Mouse (Mus musculus): ENCODE data around the gene Cep128. TPM values are rescaled to one million over a fixed set of nuclear protein-coding genes. Genes with fewer than 3 reads are reported as not detected.
"Not testable (repeated sequence)": the region's sequence is repeated elsewhere in the genome, so short reads cannot be mapped to it uniquely, and the experiment has no call there.

Gene Cep128
- polyA plus RNA-seq, 1 experiment from 2014 or later, result 8.8 TPM

GRCm38 (mm10) chr12:90976406-90976805 is 407.8 kb downstream of the Cep128 start:
- not testable (repeated sequence) for DNase-seq (ENCODE audit: low spot score)

- DNase-seq (ENCODE audit: low spot score), result no peak
Measured at GRCm38 (mm10) chr12:90975429-90975828, 408.8 kb downstream of the Cep128 start.

- DNase-seq (ENCODE audit: low spot score), result no peak
Measured at GRCm38 (mm10) chr12:90971156-90971555, 413.1 kb downstream of the Cep128 start.

- no peak for DNase-seq (ENCODE audit: low spot score)
Measured at GRCm38 (mm10) chr12:90961386-90962017, 422.7 kb downstream of the Cep128 start.

GRCm38 (mm10) chr12:90954740-90955473 is 429.3 kb downstream of the Cep128 start:
- no peak for DNase-seq (ENCODE audit: low spot score)

Small RNA genes within 50 kb of the gene (microRNA-seq; reads per million reads assigned to microRNA genes)
- not detected for gene Gm44370 (ENCODE audit: borderline number of aligned reads)

Other genes starting within 250 kb of the Cep128 start
- gene Tshr, start 154 bp upstream of the Cep128 start, polyA plus RNA-seq (2015; fragmentation: Nextera tagmentation; extraction: Ambion mirVana), result 0.08 TPM in 1 of 2 replicates, not detected in the other
- gene Gtf2a1, start 206.1 kb upstream of the Cep128 start, polyA plus RNA-seq (2015; fragmentation: Nextera tagmentation; extraction: Ambion mirVana), result 31.0 and 36.6 TPM in 2 replicates

Measured in thymus, postnatal 0 days (tissue).